Mouse (Mus musculus) retina, adult 2 months (tissue): ENCODE data around the gene Nrap.
"Not testable (repeated sequence)": the region's sequence is repeated elsewhere in the genome, so short reads cannot be mapped to it uniquely, and the experiment has no call there.

Experiments used
- DNase-seq: peaks from one replicate; pipeline ENCODE4 v3.0.0-alpha.2; 2012; ENCODE audit warnings: low read depth, low spot score

Gene Nrap

DNA sequence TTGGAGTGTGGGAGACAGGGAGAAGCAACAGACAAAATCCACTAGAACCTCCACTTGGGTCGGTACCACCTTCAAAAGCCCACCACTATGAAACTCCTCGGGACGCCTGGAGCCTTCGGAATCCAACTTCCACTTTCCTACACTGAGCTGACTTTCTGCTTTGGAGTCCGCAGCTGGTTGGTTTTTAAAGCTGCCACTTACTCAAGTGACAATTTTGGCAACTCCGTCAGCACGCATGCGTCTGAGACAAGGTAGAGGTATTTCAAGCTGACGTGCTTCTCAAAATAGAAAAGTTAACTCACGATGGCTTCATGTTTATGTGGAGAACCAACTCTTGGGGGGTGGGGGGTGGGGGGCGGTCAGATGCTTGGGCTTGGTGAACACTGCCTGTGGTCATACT lies at the start of gene Nrap:
Nrap (minus strand) TSS at position 159 of the 400 bp plus-strand sequence.
- no peak for DNase-seq

DNA sequence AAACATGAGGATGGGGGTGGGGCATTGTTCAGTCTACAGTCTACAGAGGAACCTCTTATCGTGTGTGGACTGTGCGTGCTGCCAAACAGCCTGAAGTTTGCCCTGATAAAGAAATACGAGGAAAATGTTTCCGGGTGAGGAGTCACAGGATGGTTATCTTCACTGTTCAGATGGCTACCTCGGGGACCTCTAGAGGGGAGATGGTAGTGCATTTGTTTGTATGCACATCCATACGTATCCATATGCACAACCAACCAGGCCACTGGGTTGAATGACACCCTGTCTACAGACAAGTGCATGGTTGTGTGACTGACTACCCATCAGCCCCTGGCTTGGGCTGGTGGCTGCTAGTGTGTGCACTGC lies 49.2 kb upstream of the Nrap start:
- DNase-seq = no peak

DNA sequence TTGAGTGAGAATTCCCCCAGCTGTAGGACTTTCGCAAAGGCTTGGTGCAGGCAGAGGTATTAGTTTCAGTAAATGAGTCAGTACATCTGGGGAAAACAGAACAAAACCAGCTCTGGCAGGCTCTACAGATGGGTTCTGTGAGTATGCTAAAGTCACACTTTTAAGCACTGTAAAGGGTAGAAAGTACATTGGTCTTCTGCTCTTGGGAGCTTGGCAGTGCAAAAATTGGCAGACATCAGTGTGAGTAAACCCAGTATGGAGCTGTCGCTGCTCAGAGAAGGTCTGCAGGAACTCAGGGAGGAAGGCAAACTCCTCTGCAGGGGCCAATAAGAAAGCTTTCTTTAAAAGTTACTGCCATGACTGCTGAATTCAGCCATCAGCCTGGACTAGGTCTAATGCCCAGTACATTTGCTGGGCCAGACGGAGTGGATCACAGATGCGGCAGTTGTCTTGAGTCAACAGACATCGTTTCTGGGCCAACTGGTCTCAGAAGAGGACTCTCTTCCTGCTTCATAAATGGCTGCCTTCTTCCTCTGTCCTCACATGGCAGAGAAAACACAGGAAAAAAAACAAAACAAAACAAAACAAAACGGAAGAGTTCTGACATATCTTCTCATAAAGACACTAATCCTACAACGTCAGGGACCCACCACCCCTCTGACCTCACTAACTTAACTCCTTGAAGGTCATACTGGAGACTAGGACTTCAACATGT lies 48.7 kb upstream of the Nrap start:
- no peak for DNase-seq

DNA sequence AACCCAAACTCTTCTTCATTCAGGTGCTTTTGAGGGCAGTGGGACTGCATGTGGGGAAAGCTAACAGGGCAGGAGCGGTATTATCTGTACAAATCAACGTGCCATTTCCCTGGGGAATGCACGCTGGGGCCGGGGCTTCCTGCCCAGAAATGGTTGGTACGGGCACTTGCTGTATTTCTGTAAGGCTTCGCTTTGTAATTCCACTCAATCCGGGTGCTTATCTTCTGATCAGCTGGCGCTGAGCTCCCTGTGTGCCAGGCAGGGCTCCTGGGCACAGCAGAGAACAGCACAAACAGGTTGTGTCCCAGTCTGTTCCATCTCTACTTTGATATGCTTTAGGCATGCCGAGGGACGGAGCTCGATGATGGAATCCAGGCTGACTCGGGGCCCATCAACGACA lies 46.5 kb upstream of the Nrap start:
- no peak for DNase-seq

DNA sequence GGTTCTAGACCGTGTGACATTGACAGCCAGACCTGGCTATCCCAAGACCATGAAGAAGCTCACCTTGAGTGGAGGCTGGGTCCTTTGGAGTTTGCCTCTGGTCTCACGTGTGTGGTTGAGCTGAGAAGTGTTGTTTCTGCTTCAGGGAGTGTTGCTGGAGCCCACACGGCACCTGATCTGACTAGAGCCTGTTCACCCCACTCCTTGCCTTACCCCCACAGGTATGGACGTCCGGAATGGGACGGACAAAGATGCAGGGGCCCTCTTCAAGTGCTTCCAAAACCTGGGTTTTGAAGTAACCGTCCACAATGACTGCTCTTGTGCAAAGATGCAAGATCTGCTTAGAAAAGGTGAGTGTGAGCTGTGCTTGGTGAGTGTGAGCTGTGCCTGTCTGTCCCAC lies 43.7 kb upstream of the Nrap start:
- no peak for DNase-seq

DNA sequence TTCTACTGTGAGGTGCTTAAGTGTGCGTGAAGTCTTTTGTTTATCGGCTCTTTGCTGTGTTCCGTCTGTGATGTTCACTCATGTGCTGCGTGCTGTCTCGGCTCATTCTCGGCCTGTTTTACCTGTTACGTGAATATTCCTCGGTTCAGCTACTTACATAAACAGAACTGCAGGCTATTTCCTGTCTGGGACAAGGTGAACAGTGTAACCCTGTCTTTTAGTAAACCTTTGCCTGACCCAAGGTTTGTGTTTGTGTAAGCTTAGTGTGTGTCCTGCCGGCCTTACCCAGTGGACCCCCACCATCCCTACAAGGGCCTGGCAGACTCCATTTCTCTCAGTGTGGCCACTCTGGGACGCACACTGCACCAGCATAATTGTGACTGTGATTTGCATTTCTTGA lies 42.9 kb upstream of the Nrap start:
- DNase-seq = no peak

DNA sequence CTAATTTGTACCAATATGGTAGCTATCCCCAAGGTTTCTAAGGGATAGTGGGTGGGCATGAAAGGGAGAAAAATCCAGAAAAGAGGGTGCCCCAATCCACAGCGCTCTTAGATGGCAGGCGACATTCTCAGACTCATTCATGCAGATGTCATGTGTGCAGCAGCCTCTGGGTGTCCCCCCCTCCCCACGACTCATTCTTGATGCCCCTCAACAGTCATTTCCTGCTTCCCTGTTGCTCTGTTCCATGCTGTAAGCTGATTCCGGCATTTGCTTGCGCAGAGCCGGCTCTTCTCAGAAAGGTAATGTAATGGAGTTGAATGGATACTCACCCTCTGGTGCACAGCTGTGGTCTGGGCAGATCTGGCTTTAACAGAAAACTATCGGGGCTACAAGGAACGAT lies 40.5 kb upstream of the Nrap start:
- DNase-seq = no peak

DNA sequence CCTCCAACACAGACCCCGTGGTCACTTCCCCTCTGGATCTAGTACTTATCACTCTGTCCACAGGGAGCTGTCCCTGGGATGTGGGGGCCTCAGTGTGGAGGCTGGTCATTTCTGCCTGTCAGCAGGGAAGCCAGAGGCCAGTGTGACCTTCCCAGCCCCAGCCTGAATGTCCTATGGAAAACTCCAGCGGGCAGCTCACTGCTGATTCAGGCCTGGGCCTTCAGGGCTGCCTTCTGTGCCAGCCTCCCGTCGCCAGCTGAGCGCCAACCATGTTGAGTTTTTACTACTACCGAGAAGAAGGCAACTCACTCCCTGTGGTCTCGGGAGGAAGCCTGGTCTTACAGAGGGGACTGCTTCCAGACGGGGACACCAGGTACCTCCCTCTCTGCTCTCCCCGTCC lies 35.7 kb upstream of the Nrap start:
- no peak for DNase-seq

DNA sequence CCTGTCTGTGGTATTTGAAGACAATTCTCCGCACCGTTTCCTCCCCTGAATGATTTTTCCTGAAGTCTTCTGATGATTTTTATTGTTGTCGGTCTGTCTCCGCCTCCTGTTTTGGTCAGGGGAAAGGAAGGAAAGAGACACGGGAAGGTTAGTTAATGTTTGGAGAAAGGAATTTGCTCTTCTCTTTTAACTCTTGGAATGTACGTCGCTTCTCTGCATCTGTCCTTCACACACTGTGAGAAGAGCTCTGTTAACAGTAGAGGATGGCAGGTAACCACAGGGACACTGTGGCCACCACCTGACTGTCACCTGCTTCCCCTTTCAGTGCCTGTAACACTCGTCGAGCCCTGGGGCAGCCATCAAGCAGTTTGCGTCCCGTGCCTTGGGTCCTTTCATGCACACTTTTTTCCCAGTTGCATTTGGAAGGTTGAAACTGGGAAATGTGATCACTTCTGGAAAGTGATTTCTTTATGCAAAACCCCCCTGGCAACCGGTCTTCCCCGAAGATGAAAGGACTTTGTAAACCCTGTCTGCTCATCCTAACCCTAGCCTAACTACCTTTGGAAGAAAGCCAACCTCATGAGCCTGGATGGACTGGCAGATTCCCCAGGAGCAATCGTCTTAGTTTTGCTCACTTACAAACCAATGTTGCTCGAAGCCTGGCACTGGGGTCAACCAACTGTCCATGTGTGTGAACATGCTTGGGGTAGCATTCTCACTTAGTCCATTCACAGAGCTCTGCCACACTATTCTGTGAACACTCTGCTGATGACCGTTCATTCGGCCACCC lies 35.0 kb upstream of the Nrap start:
- no peak for DNase-seq

DNA sequence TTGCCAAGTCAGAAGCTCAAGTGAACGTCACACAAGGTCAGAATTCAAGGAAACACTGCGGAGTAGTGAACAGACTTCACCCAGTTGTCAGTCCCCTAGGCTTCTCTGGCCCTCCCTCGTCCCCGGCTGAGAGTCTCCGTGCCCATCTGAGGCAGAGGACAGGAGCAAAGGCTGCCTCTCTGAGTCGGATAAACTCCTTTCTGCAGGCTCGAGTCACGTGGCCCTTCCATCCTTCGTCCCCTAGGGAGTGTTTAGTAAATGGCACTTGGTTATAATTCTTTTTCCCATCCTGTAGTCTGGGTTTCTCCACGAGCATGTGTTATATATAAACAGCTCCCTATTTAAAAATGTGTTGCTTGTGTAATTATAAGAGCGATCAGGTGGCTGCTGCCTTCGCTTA lies 33.5 kb upstream of the Nrap start:
- no peak for DNase-seq

DNA sequence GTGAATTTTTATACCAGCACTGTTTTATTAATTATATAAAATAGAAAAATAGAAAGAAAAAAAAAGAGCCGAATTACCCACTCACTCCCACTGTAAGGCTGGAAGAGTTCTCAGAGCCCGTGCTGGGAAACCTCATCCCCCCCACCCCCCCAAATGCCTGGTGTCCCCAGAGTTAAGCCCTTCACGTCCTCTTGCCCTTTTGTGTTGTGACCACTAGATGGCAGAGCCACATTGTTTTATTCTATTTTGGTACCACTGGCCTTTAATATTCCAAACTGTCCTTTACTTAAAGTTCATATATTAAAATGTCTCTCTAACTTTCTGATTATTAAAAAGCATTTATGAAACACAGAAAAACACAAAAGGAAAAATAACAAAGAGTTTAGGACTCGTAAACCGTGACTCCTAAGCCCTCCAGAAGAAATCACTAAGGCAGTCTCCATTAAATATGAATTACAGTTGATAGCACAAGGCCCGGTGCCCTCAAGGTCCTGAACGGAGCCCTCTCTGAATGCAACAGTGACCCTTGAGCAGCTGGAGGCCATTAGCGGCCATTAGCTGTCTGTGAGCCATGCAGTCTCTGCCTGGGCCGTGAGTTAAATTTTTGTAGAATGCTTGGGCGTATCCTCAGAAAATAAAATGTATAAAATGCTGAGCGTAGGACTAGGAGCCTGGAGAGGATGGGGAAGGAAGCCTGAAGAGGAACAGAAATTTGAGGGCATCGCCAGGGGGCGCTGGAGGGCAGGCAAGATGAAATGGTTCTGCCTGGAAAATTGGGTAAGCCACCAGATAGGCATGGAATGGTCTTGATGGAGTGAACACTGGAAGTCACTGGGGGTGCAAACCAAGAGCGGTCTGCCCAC lies 32.9 kb upstream of the Nrap start:
- DNase-seq = peak; percentile 64

DNA sequence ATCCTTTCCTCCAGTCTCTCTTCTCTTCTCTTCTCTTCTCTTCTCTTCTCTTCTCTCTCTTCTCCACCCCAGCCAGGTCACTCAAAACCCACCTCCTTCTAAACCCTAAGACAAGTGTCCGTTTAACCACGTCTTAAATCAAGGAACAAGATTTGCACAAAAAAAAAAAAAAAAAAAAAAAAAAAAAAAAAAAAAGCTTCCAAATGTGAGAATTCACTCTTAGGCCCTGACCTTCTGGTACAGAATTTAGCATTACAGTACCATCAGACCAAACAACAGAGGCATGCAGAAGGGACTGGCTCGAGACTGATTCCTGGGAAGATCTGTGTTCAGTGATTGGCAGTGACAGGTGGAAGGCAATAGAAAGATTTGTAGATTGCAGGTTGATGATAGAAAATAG lies 30.5 kb upstream of the Nrap start:
- no peak for DNase-seq

DNA sequence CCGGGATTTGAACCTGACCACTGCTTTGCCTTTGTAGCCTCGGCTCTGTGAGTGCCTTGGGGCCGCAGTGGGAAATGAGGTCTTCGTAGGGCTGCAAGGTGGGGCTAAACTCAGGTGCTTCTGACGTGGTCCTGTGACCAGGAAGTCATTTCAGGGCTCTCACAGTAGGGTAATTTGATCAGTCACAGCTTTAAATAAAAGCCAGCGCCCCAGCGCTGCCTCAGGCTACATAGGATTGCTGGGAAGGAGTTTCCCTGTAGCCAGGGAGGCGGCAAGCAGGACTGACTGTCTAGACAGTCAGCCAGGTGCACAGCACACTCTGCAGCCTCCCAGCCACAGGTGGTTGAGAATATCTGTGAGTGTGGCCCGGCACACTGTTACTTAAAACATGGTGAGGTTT lies 29.6 kb upstream of the Nrap start:
- no peak for DNase-seq

DNA sequence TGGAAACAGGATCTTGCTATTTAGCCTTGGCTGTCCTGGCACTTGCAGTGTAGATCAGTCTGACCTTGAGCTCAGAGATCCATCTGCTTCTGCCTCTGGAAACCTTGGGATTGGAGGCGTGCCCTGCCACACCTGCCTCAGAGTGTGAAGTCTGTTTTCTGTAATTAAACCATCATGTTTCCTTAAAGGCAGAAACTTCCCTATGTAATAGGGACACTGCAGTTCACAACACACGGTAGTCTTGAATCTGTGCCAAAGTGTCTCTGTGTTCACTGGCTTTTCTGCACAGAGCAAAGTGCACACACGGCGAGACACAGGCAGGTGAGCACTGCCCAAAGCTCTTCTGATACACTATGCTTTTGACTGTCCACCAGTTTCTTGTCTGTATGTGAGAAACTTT lies 28.6 kb upstream of the Nrap start:
- no peak for DNase-seq

DNA sequence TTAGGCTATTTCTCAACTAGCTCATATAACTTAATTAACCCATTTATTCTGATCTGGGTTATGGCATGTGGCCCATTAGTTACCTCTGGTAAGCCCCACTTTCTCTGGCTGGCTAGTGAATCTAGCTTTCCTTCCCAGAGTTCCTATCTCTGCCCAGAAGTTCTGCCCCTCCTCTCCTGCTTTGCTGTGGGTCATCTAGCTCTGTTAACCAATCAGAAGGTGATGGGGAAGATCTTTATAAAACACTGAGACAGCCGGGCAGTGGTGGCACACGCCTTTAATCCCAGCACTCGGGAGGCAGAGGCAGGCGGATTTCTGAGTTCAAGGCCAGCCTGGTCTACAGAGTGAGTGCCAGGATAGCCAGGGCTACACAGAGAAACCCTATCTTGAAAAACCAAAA lies 20.0 kb upstream of the Nrap start:
- not testable (repeated sequence) for DNase-seq

DNA sequence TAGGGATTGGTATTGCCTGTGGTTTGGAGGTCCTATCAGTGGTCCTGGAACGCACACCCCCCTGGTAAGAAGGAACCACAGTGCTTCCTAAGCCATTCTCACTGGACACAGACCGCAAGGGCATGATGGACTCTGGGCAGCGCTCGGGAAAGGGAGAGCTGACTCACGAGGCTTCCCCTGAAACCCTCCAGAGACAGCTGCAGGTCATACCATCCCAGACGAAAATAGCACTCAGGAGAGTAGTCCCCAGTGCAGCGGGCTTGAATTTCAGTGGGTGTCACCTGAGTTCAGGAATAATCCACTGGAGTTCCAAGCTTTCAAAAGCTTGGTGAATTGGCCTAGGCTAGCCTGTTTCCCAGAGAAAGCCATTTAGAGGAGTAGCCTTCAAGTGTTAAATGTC lies 16.7 kb upstream of the Nrap start:
- DNase-seq = no peak

DNA sequence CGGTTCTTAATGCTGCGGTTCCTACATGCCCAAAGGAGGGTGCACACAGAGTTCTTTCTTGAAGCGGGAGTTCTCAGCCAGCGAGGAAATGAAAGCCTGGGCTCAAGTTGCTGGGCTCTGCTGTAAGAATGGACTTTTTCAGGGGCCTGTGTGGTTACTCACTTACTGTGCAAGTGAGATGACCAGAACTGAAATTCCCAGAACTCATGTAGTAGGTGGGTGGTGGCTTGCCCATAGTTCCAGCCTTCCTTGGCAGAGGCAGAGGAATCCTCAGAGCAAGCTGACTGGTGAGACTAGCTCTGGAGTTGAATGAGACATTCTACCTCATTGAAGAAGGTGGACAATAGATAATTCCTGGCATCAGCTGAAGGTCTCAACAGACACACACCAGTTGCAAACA lies 16.0 kb upstream of the Nrap start:
- no peak for DNase-seq

DNA sequence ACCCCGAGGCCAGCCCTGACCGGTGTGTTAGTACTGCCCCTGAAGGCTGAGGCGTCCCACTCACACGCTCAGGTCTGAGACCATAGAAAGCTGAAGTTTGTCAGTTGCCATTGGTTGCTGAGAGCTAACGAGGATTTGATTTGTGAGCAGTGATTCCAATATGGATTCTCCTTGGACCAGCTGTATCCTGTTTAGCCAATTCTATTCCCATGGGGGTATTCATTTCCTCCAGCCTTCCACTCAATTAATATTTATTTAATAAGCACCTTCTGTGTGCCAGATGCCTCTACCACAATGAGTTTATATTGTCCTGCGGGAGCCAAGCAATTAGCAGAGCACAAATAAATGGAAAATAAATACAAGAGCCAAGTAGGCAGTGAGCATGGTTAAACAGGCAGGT lies 12.0 kb upstream of the Nrap start:
- DNase-seq = no peak

DNA sequence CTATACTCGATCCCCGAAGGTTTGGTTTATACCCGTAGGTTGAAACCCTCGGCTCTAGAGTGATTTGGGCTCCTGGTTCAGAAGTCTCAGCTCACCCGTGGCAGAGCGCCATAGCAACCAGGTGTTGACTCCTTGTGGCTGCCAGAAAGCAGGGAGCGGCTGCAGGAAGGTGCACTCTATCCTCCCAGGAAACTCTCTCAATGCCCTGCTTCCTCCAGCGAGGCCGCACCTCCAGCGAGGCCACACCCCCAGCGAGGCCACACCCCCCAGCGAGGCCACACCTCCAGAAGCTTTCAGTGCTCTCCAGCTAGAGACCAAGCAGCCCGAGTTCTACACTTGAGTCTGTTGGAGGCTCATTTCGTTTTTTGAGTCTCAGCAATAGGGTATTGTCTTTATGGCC lies 10.4 kb upstream of the Nrap start:
- DNase-seq = no peak

DNA sequence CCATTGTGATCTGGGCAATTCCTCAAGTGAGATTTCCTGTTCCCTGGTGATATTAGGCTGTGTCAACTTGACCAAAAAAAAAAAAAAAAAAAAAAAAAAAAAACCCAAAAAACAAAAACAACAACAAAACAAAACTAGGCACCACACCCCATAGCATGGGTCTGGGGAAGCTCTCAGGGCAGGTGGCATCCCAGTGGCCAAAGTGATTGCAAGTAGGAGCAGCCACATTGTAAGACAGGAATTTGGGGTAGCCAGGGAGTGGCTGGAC lies 8.6 kb upstream of the Nrap start:
- DNase-seq = no peak

DNA sequence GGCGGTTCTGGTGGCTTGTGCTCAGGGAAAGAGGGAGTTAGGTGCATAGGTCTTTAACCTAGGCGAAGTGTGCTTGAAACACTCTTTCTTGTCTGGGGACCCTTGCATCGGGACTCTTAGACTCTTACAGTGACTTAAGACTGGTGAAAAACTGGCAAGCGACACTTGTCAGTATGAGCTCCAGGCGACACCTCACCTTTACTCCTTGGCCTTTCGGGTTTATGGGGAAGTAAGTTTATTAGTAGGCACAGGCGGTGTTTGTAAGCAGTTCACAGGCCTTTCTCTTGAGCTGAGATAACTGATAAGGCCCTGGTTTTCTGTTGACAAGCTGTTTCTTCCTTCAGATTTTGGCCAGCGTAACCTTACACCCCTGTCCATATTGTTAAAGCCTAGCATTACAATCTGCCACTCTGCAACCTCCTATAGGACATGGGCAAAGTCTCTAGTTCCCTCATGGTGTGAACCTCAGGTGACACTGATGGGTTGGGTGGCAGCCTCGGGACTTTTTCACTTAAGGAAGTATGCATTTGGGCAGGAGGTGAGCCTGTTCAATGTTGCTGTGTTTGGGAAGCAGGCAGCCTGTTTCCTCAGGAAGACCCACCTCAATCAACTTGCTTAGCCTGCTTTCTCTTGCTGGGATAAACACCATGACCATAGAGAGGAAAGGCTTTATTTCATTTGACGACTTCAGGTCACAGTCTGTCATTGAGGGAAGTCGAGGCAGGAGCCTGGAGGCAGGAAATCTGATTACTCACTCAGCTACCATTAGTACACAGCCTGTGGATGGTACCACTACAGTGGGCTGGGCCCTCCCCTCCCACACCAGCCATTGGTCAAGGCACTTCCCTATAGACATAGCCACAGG lies 8.1 kb upstream of the Nrap start:
- no peak for DNase-seq
